Mouse (Mus musculus) lung, embryonic 14.5 days (tissue): ENCODE data around the gene Alcam. TPM values are rescaled to one million over a fixed set of nuclear protein-coding genes. Genes with fewer than 3 reads are reported as not detected.

Source experiments
- ATAC-seq: fragments of 200-750 bp; cut with Nextera tagmentation; 2 replicates; pipeline ENCODE4 v1.8.0; 2017; ENCODE audit warnings: mild to moderate bottlenecking, moderate TSS enrichment, moderate library complexity; ENCODE audit not compliant: insufficient read depth
- DNase-seq: peaks from one replicate; pipeline ENCODE4 v3.0.0-alpha.2; 2015
- H3K27ac ChIP-seq: fragments of 300-500 bp; sonication (generic); 2 replicates; pipeline ENCODE4 v1.5.1; 2014; ENCODE audit warnings: low read depth, mild to moderate bottlenecking, moderate library complexity
- H3K27me3 ChIP-seq: fragments of 300-500 bp; sonication (generic); 2 replicates; pipeline ENCODE4 v1.6.1; 2014; ENCODE audit warnings: low read length, control low read depth; ENCODE audit not compliant: insufficient read depth
- H3K36me3 ChIP-seq: fragments of 300-500 bp; sonication (generic); 2 replicates; pipeline ENCODE4 v1.6.1; 2014; ENCODE audit warnings: control low read depth; ENCODE audit not compliant: insufficient read depth
- H3K4me1 ChIP-seq: fragments of 300-500 bp; sonication (generic); 2 replicates; pipeline ENCODE4 v1.6.1; 2014; ENCODE audit warnings: antibody characterized with exemption, control low read depth; ENCODE audit not compliant: insufficient read depth
- H3K4me2 ChIP-seq: fragments of 300-500 bp; sonication (generic); 2 replicates; pipeline ENCODE4 v1.6.1; 2014; ENCODE audit warnings: mild to moderate bottlenecking
- H3K4me3 ChIP-seq: fragments of 300-500 bp; sonication (generic); 2 replicates; pipeline ENCODE4 v1.5.1; 2014; ENCODE audit warnings: low read depth, low read length
- H3K9ac ChIP-seq: fragments of 300-500 bp; sonication (generic); 2 replicates; pipeline ENCODE4 v1.6.1; 2014
- H3K9me3 ChIP-seq: fragments of 300-500 bp; sonication (generic); 2 replicates; pipeline ENCODE4 v1.6.1; 2016; ENCODE audit warnings: low read depth, low read length, control low read depth
- CTCF ChIP-seq: IDR thresholded peaks from 2 replicates; pipeline ENCODE4 v1.5.1; 2016; ENCODE audit warnings: antibody characterized with exemption, low read depth
- WGBS: fragments of 180-500 bp; shearing (Covaris S2); extraction: QIAGEN DNeasy Blood & Tissue Kit; methylation state at CpG from one replicate; pipeline ENCODE4 v1.1.7; 2014; 5-methylcytosine and 5-hydroxymethylcytosine counted together
- polyA plus RNA-seq: library from polyadenylated mRNA; unstranded; fragments of >200 nt; fragmentation: Nextera tagmentation; extraction: Ambion mirVana; gene quantifications from 2 replicates; pipeline ENCODE4 v1.2.1, GENCODE M21; 2014

Alcam gene
- polyA plus RNA-seq, 1 experiment from 2014 or later = 52.0 TPM

- Histone ChIP-seq H3K9me3 (no peaks in the 10 kb centered on the region), H3K27me3 (no peaks in the 10 kb centered on the region), H3K4me2 (peak overlapping the region; percentile 84), H3K4me1 (peaks cover 3% of the 10 kb centered on the region; the same call in 1 of the 2 replicates), H3K27ac (peak overlapping the region; percentile 6; the same call in 1 of the 2 replicates), H3K4me3 (peak overlapping the region; percentile 64), H3K9ac (peak overlapping the region; percentile 49), H3K36me3 (no peaks in the 10 kb centered on the region)
- ATAC-seq (0 out of 2 replicates have a peak, but pooled peaks have one; percentile 6), DNase-seq (peak; percentile 45)
- no peak for TF ChIP-seq CTCF
- WGBS = under 1% methylated on average over 23 of the region's 23 CpGs
Observed at GRCm38 (mm10) chr16:52451786-52452476, 1.9 kb downstream of the Alcam start.

GRCm38 (mm10) chr16:52451101-52451785, 2.6 kb downstream of the Alcam start:
- no peaks in the 10 kb centered on the region for H3K9me3 ChIP-seq
- peaks cover 3% of the 10 kb centered on the region; the same call in 1 of the 2 replicates for H3K4me1 ChIP-seq
- H3K4me3 ChIP-seq = peak overlapping the region; percentile 64
- H3K9ac ChIP-seq = peak overlapping the region; percentile 49
- ATAC-seq (no peak), DNase-seq (peak; percentile 69)
- no peak for TF ChIP-seq CTCF
- no peaks in the 10 kb centered on the region for H3K27me3 ChIP-seq
- H3K36me3 ChIP-seq = no peaks in the 10 kb centered on the region
- H3K4me2 ChIP-seq = peak overlapping the region; percentile 84
- H3K27ac ChIP-seq = peak overlapping the region; percentile 14; the same call in 1 of the 2 replicates
- WGBS = under 1% methylated on average over 15 of the region's 15 CpGs

GRCm38 (mm10) chr16:52450245-52451100, 3.4 kb downstream of the Alcam start:
- Histone ChIP-seq H3K27ac (peak overlapping the region; percentile 63), H3K4me3 (peak overlapping the region; percentile 64), H3K4me2 (peak overlapping the region; percentile 84), H3K9ac (peak overlapping the region; percentile 49), H3K27me3 (no peaks in the 10 kb centered on the region), H3K36me3 (no peaks in the 10 kb centered on the region), H3K4me1 (peaks cover 3% of the 10 kb centered on the region; the same call in 1 of the 2 replicates), H3K9me3 (no peaks in the 10 kb centered on the region)
- WGBS = 1% methylated on average over 28 of the region's 28 CpGs
- TF ChIP-seq CTCF = peak; percentile 43
- DNase-seq (peak; percentile 75), ATAC-seq (no peak)

- WGBS = 5% methylated on average over 3 of the region's 3 CpGs
- H3K4me2 ChIP-seq = peak overlapping the region; percentile 84
- H3K9ac ChIP-seq = peak overlapping the region; percentile 49; the same call in 1 of the 2 replicates
- H3K4me3 ChIP-seq = peak overlapping the region; percentile 64
- DNase-seq = peak; percentile 53
- ATAC-seq = no peak
- no peaks in the 10 kb centered on the region for H3K27me3 ChIP-seq
- peak; percentile 46 for TF ChIP-seq CTCF
- no peaks in the 10 kb centered on the region for H3K36me3 ChIP-seq
- no peaks in the 10 kb centered on the region for H3K9me3 ChIP-seq
- H3K4me1 ChIP-seq = peaks cover 3% of the 10 kb centered on the region; the same call in 1 of the 2 replicates
- H3K27ac ChIP-seq = peak overlapping the region; percentile 63; the same call in 1 of the 2 replicates
Observed at GRCm38 (mm10) chr16:52449889-52450244, 4.0 kb downstream of the Alcam start.

DNA sequence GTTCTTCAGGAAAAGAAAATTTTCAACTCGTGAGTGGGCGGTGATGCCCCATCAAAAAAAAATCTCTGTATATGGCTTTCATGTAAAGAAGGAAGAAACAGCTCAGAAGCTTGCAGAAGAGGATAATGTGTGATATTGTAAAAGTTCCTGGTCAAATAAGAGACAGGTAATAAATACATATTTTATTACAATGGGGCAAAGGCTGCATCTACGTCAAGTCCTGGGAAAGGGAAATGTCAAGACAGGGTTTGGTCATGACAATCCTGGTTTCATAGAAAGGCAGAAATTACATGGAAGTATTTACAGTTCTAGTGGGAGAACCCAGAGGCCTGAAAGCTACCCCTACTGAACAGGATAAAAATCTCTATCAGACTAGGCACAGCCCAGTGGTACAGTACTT, 7.9 kb downstream of the Alcam start:
- DNase-seq (no peak), ATAC-seq (no peak)
- H3K27me3 ChIP-seq = no peaks in the 10 kb centered on the region
- H3K9ac ChIP-seq = no peak overlapping the region
- H3K27ac ChIP-seq = no peak overlapping the region
- H3K4me1 ChIP-seq = no peaks in the 10 kb centered on the region
- no peaks in the 10 kb centered on the region for H3K9me3 ChIP-seq
- no peaks in the 10 kb centered on the region for H3K36me3 ChIP-seq
- 88% methylated on average over 3 of the region's 3 CpGs for WGBS
- TF ChIP-seq CTCF = no peak
- H3K4me3 ChIP-seq = no peak overlapping the region
- no peak overlapping the region for H3K4me2 ChIP-seq

- ATAC-seq (no peak), DNase-seq (no peak)
- TF ChIP-seq CTCF = no peak
- Histone ChIP-seq H3K4me2 (no peak overlapping the region), H3K36me3 (no peaks in the 10 kb centered on the region), H3K4me1 (no peaks in the 10 kb centered on the region), H3K4me3 (no peak overlapping the region), H3K9me3 (no peaks in the 10 kb centered on the region), H3K27ac (no peak overlapping the region), H3K9ac (no peak overlapping the region), H3K27me3 (no peaks in the 10 kb centered on the region)
- 32% methylated on average over 9 of the region's 9 CpGs for WGBS
Observed at GRCm38 (mm10) chr16:52443635-52444505, 10.0 kb downstream of the Alcam start.
